Mouse (Mus musculus) liver, embryonic 12.5 days (tissue): ENCODE data around the gene Gucy1b2. TPM values are rescaled to one million over a fixed set of nuclear protein-coding genes. Genes with fewer than 3 reads are reported as not detected.

Experiments
- ATAC-seq: fragments of 200-750 bp; cut with Nextera tagmentation; 2 replicates; pipeline ENCODE4 v1.8.0; 2017; ENCODE audit warnings: moderate number of reproducible peaks, mild to moderate bottlenecking, moderate library complexity
- H3K27ac ChIP-seq: fragments of 300-500 bp; sonication (generic); 2 replicates; pipeline ENCODE4 v1.5.1; 2016; ENCODE audit warnings: mild to moderate bottlenecking
- H3K27me3 ChIP-seq: fragments of 300-500 bp; sonication (generic); replicated peaks from 2 replicates; pipeline ENCODE4 v1.6.1; 2016; ENCODE audit warnings: mild to moderate bottlenecking, moderate library complexity
- H3K36me3 ChIP-seq: fragments of 300-500 bp; sonication (generic); 2 replicates; pipeline ENCODE4 v1.6.1; 2016; ENCODE audit warnings: mild to moderate bottlenecking, moderate library complexity
- H3K4me1 ChIP-seq: fragments of 300-500 bp; sonication (generic); 2 replicates; pipeline ENCODE4 v1.6.1; 2016
- H3K4me2 ChIP-seq: fragments of 300-500 bp; sonication (generic); 2 replicates; pipeline ENCODE4 v1.6.1; 2016; ENCODE audit warnings: mild to moderate bottlenecking, moderate library complexity
- H3K4me3 ChIP-seq: fragments of 300-500 bp; sonication (generic); 2 replicates; pipeline ENCODE4 v1.5.1; 2016; ENCODE audit warnings: mild to moderate bottlenecking, moderate library complexity
- H3K9ac ChIP-seq: fragments of 300-500 bp; sonication (generic); 2 replicates; pipeline ENCODE4 v1.6.1; 2016; ENCODE audit warnings: mild to moderate bottlenecking, moderate library complexity
- H3K9me3 ChIP-seq: fragments of 300-500 bp; sonication (generic); replicated peaks from 2 replicates; pipeline ENCODE4 v1.6.1; 2016; ENCODE audit warnings: mild to moderate bottlenecking, moderate library complexity
- WGBS: fragments of 180-500 bp; shearing (Covaris S2); methylation state at CpG from one replicate; pipeline ENCODE4 v1.1.7; 2016; ENCODE audit not compliant: insufficient replicate concordance; 5-methylcytosine and 5-hydroxymethylcytosine counted together
- polyA plus RNA-seq: library from polyadenylated mRNA; unstranded; fragments of >200 nt; fragmentation: Nextera tagmentation; extraction: Ambion mirVana; gene quantifications from 2 replicates; pipeline ENCODE4 v1.2.1, GENCODE M21; 2016

The Gucy1b2 gene
- polyA plus RNA-seq, 1 experiment from 2014 or later = not detected

DNA sequence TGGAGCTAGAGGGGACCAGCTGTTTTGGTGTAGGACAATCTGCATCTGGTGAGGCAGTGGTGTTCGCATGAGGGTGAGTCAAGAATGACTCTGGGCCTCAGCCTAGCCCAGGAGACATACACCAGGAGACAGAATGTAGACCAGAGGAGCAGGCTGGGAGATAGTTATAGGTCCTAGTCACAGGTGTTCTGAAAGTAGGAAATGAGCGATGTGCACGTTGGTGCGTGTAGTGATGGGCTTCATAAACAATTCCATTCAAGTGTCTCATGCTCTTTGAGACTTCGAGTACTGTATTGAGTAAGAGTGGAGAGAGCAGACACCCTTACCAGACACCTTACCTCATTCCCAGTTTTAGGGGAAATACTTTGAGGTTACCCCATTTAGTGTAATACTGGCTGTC is 102.3 kb downstream of the Gucy1b2 start:
- H3K4me1 ChIP-seq = no peaks in the 10 kb centered on the region
- no peak overlapping the region for H3K9ac ChIP-seq
- WGBS = 85% methylated on average over 5 of the region's 5 CpGs
- no peak for ATAC-seq
- H3K27ac ChIP-seq = no peak overlapping the region
- no peak overlapping the region for H3K4me3 ChIP-seq
- no peaks in the 10 kb centered on the region for H3K9me3 ChIP-seq
- H3K36me3 ChIP-seq = peaks cover 49% of the 10 kb centered on the region
- H3K27me3 ChIP-seq = no peaks in the 10 kb centered on the region
- H3K4me2 ChIP-seq = no peak overlapping the region

DNA sequence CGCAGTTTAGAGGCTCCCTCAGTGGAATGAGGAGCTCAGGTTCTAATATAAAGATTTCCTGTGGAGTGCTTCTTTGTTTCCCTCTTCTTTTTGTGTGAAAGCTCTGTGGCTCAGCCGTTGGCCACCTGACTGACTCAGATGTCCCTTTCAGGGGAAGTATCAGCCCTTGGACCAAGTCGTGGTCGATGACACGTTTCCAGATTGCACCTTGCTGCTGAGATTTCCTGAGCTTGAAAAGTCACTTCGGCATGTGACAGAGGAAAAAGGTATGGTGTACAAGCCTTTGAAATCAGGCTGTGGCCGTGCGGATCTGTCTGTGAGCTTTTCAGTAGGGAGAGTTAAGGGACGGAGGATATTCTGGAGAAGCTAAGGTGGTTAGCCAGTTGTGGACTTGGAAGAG is 102.7 kb downstream of the Gucy1b2 start:
- no peaks in the 10 kb centered on the region for H3K27me3 ChIP-seq
- H3K4me3 ChIP-seq = no peak overlapping the region
- WGBS = 77% methylated on average over 9 of the region's 9 CpGs
- no peaks in the 10 kb centered on the region for H3K4me1 ChIP-seq
- H3K9ac ChIP-seq = no peak overlapping the region
- H3K36me3 ChIP-seq = peaks cover 49% of the 10 kb centered on the region
- ATAC-seq = no peak
- no peak overlapping the region for H3K27ac ChIP-seq
- no peaks in the 10 kb centered on the region for H3K9me3 ChIP-seq
- no peak overlapping the region for H3K4me2 ChIP-seq

DNA sequence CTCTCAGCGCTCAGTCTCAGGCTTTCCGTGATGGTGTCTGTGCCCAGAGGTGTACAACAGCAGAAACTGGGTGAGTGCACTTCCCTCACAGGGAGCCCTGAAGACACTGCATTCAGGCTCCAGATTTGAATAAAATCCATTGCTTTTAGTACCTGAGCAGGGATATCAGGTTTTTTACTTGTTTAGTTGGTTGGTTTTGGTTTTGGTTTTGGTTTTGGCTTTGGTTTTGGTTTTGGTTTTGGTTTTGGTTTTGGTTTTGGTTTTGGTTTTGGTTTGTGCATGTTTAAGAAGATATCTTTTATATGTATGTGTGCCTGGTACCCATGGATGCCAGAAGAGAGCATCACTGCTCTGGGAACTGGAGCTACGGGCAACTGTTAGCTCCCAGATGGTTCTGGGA is 105.2 kb downstream of the Gucy1b2 start:
- 87% methylated on average over 3 of the region's 3 CpGs for WGBS
- Histone ChIP-seq H3K27me3 (no peaks in the 10 kb centered on the region), H3K27ac (no peak overlapping the region), H3K4me3 (no peak overlapping the region), H3K4me1 (no peaks in the 10 kb centered on the region), H3K4me2 (no peak overlapping the region), H3K36me3 (peaks cover 64% of the 10 kb centered on the region), H3K9me3 (no peaks in the 10 kb centered on the region), H3K9ac (no peak overlapping the region)
- ATAC-seq = no peak

GRCm38 (mm10) chr14:62350186-62350585 is 105.9 kb downstream of the Gucy1b2 start:
- H3K9me3 ChIP-seq = no peaks in the 10 kb centered on the region
- no peak overlapping the region for H3K27ac ChIP-seq
- no peaks in the 10 kb centered on the region for H3K4me1 ChIP-seq
- H3K36me3 ChIP-seq = peaks cover 59% of the 10 kb centered on the region
- 69% methylated on average over 4 of the region's 4 CpGs for WGBS
- no peak for ATAC-seq
- H3K4me2 ChIP-seq = no peak overlapping the region
- H3K27me3 ChIP-seq = no peaks in the 10 kb centered on the region
- no peak overlapping the region for H3K4me3 ChIP-seq
- no peak overlapping the region for H3K9ac ChIP-seq

GRCm38 (mm10) chr14:62349786-62350185 is 106.3 kb downstream of the Gucy1b2 start:
- ATAC-seq = no peak
- no peak overlapping the region for H3K4me2 ChIP-seq

DNA sequence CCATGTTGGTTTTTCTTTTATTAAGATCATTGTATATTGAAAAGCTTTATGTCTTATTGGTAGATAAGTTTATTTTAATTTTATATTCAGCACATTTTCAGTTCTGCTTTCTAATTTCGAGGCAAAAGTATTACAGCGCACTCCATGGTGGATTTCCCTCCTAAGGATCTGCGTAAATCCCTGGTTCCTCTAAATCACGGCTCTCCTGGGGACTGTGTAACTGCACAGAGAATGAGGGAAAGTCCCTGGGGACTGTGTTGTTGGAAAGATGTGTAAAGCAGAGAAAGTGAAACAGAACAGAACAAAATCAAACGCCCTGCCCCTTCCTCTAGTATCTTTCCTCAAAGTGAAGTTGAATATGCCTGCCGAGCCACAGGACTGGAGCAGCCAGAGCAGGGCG is 109.0 kb downstream of the Gucy1b2 start:
- Histone ChIP-seq H3K27ac (no peak overlapping the region), H3K4me2 (no peak overlapping the region), H3K4me3 (no peak overlapping the region), H3K9ac (no peak overlapping the region), H3K4me1 (peaks cover 20% of the 10 kb centered on the region), H3K27me3 (no peaks in the 10 kb centered on the region), H3K36me3 (peaks cover 48% of the 10 kb centered on the region), H3K9me3 (no peaks in the 10 kb centered on the region)
- ATAC-seq = no peak
- WGBS = 83% methylated on average over 7 of the region's 7 CpGs

More at GRCm38 (mm10) chr14:62349786-62350185, 106.3 kb downstream of the Gucy1b2 start:
- Histone ChIP-seq H3K27me3 (no peaks in the 10 kb centered on the region), H3K9ac (no peak overlapping the region), H3K27ac (no peak overlapping the region), H3K9me3 (no peaks in the 10 kb centered on the region), H3K36me3 (peaks cover 58% of the 10 kb centered on the region), H3K4me3 (no peak overlapping the region), H3K4me1 (no peaks in the 10 kb centered on the region)
- 81% methylated on average over 5 of the region's 5 CpGs for WGBS

DNA sequence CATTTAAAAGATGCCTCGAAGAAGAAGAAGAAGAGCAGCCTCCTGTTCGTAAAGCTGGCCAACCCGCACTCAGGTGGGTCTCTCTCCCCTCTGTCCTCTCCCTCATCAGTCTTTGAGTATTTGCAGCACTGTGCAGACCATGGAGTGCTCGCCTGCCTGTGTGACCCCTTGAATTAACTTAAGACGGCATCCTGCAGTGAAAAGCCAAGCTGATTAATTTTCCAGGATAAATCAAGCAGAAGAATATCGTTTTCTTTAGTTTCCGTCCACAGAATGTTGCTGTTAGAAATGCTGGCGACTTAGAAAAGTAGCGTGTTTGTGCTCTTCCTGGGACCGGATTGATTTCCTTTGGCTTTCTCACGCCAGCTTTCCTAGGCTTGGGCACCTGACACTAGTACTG is 109.5 kb downstream of the Gucy1b2 start:
- Histone ChIP-seq H3K4me2 (no peak overlapping the region), H3K27me3 (no peaks in the 10 kb centered on the region), H3K36me3 (peaks cover 43% of the 10 kb centered on the region), H3K4me1 (peaks cover 25% of the 10 kb centered on the region), H3K9ac (no peak overlapping the region), H3K27ac (no peak overlapping the region), H3K4me3 (no peak overlapping the region), H3K9me3 (no peaks in the 10 kb centered on the region)
- WGBS = 85% methylated on average over 11 of the region's 11 CpGs
- ATAC-seq = no peak

Other genes with a start within 250 kb of the Gucy1b2 start
- gene Rnaseh2b, start 163.7 kb downstream of the Gucy1b2 start, polyA plus RNA-seq = 73.6 and 74.7 TPM in 2 replicates
- gene Dleu7, start 163.2 kb downstream of the Gucy1b2 start, polyA plus RNA-seq = 0.19 and 0.42 TPM in 2 replicates
- 2.9 and 3.8 TPM in 2 replicates for gene Fam124a, start 99.4 kb upstream of the Gucy1b2 start, polyA plus RNA-seq
- not detected in 2 replicates for gene Gm4131, start 110.6 kb upstream of the Gucy1b2 start, polyA plus RNA-seq
- not detected in 2 replicates for gene Serpine3, start 207.4 kb upstream of the Gucy1b2 start, polyA plus RNA-seq